ENCODE assay signal across 8 mouse cellular contexts in the genomic region with DNA sequence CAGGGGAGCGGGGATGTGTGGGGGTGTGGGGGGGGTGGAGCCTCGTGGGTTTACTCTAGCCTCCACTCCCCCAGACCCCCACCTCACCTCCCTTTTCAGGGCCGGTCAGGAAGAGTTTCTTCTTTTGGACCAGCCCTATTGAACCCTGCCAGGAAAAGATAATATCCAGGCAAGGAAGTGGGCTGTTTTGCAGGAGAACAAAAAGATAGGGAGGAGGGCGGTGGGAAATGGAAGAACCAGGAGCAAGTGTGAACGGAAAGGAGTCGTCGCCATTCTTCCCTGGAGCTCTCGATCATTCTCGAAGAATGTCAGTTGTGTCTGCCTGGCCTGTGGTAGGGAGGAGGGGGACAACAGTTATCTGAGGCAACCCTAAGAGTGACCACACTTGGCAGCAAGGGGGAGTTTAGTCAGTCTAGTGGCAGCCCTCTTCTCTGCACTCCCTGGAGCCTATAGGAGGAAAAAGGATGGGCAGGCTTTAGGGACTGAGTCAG. TPM values are rescaled to one million over a fixed set of nuclear protein-coding genes. Genes with fewer than 3 reads are reported as not detected.
DNase-seq lines count a peak whose midpoint lies in the region; ATAC-seq and TF ChIP-seq lines count a peak whose summit lies in the region.

No protein-coding gene starts in this region.

- H3K27me3 ChIP-seq in forebrain, postnatal 0 days (ENCODE audit: insufficient read depth, low read length) = no peaks in the 10 kb centered on the region

- H3K4me1 ChIP-seq in brown adipose tissue, adult 24 weeks (ENCODE audit: control insufficient read depth, insufficient read depth, insufficient read length, low read length) = peaks cover 31% of the 10 kb centered on the region
- H3K4me1 ChIP-seq in forebrain, postnatal 0 days (ENCODE audit: insufficient read depth) = peaks cover 46% of the 10 kb centered on the region

- peak; percentile 26 for TF ChIP-seq CTCF in forebrain, postnatal 0 days (IDR thresholded peaks at IDR 0.05; ENCODE audit: low read depth)

- no peaks in the 10 kb centered on the region for H3K9me3 ChIP-seq in forebrain, postnatal 0 days (ENCODE audit: low read length)

- peak overlapping the region; percentile 67 for H3K4me2 ChIP-seq in forebrain, postnatal 0 days (ENCODE audit: low read depth)

- H3K9ac ChIP-seq in forebrain, postnatal 0 days = peak overlapping the region; percentile 43

- peaks cover 51% of the 10 kb centered on the region for H3K36me3 ChIP-seq in forebrain, postnatal 0 days (ENCODE audit: insufficient read depth)

- 13% methylated on average over 9 of the region's 9 CpGs for WGBS in forebrain, postnatal 0 days

- H3K27ac ChIP-seq in brown adipose tissue, adult 24 weeks (replicated peaks; ENCODE audit: low read depth, low read length) = peak overlapping the region; percentile 97
- no peak overlapping the region for H3K27ac ChIP-seq in forebrain, postnatal 0 days (ENCODE audit: low read depth, low read length)

- ATAC-seq in forebrain, postnatal 0 days = no peak
- ATAC-seq in monocyte, adult 5-6 weeks (replicated peaks; ENCODE audit: insufficient number of reproducible peaks, low FRiP score, low TSS enrichment, poor library complexity, severe bottlenecking) = no peak

- DNase-seq in forebrain, postnatal 0 days = no peak
- DNase-seq in kidney, adult 18-20 months = peak; percentile 36
- peak; percentile 54 for DNase-seq in lung, postnatal 14 days
- no peak for DNase-seq in gastrocnemius, postnatal 10 days
- DNase-seq in B cell, adult 2 months = no peak
- no peak for DNase-seq in thymus, postnatal 25 days

- peak overlapping the region; percentile 86 for H3K4me3 ChIP-seq in brown adipose tissue, adult 24 weeks (ENCODE audit: insufficient read depth, low read depth, low read length)
- peak overlapping the region; percentile 86 for H3K4me3 ChIP-seq in forebrain, postnatal 0 days (ENCODE audit: low read depth, low read length)

RNA-seq across cellular contexts. Expression of a gene that starts 5.6 kb away (rescaled TPM):
- 33.0 and 42.2 TPM in 2 replicates for polyA plus RNA-seq in brown adipose tissue, adult 24 weeks (2012; ENCODE audit: insufficient read depth, insufficient read length, missing spikeins)
- 85.8 and 106 TPM in 2 replicates for total RNA-seq in forebrain, postnatal 0 days (2014; rRNA removed)
- 24.8 and 27.6 TPM in 2 replicates for polyA plus RNA-seq in forebrain, postnatal 0 days (2015; fragmentation: Nextera tagmentation; extraction: Ambion mirVana)
- 10 to 100 TPM; 32.9 to 43.7 TPM for total RNA-seq in gastrocnemius, postnatal 10 days (2021)
- total RNA-seq in monocyte, adult 5-6 weeks (2017) = 1.9 TPM in 1 of 3 replicates, not detected in the others

Comparison
In these comparisons a context has a peak if more than half of its experiments do, and no peak if none do; other contexts are left out.
1. DNase-seq: peak in kidney, adult 18-20 months (single experiment) and lung, postnatal 14 days (single experiment); none in forebrain, postnatal 0 days (single experiment), gastrocnemius, postnatal 10 days (single experiment), B cell, adult 2 months (0 of 2) and thymus, postnatal 25 days (single experiment).
2. RNA of a gene that starts 5.6 kb away (total RNA-seq): 85.8 to 106 TPM in forebrain, postnatal 0 days and 32.9 to 43.7 TPM in gastrocnemius, postnatal 10 days; 1.9 TPM in monocyte, adult 5-6 weeks; every median in the first group is over 10 times any median in the second.